Mouse (Mus musculus) limb, embryonic 14.5 days (tissue): ENCODE results near the gene Olfr612. TPM values are rescaled to one million over a fixed set of nuclear protein-coding genes. Genes with fewer than 3 reads are reported as not detected.
"Not testable (repeated sequence)": the region's sequence is repeated elsewhere in the genome, so short reads cannot be mapped to it uniquely, and the experiment has no call there.

Experiments used
- ATAC-seq: fragments of 200-750 bp; cut with Nextera tagmentation; 2 replicates; pipeline ENCODE4 v1.8.0; 2017; ENCODE audit warnings: low read depth, moderate number of reproducible peaks, moderate TSS enrichment; ENCODE audit not compliant: low FRiP score
- DNase-seq: peaks from one replicate; pipeline ENCODE4 v3.0.0-alpha.2; 2015; ENCODE audit warnings: low spot score
- H3K27ac ChIP-seq: fragments of 300-500 bp; sonication (generic); replicated peaks from 2 replicates; pipeline ENCODE4 v1.5.1; 2014; ENCODE audit warnings: low read depth, mild to moderate bottlenecking, low read length, moderate library complexity, mixed read lengths
- H3K27me3 ChIP-seq: fragments of 300-500 bp; sonication (generic); 2 replicates; pipeline ENCODE4 v1.6.1; 2014; ENCODE audit warnings: low read length, mixed read lengths; ENCODE audit not compliant: control insufficient read depth, insufficient read depth
- H3K36me3 ChIP-seq: fragments of 300-500 bp; sonication (generic); 2 replicates; pipeline ENCODE4 v1.6.1; 2014; ENCODE audit warnings: mild to moderate bottlenecking, low read length, moderate library complexity, mixed read lengths; ENCODE audit not compliant: control insufficient read depth, insufficient read depth
- H3K4me1 ChIP-seq: fragments of 300-500 bp; sonication (generic); 2 replicates; pipeline ENCODE4 v1.6.1; 2014; ENCODE audit warnings: antibody characterized with exemption, low read length, mixed read lengths; ENCODE audit not compliant: control insufficient read depth, insufficient read depth
- H3K4me2 ChIP-seq: fragments of 300-500 bp; sonication (generic); replicated peaks from 2 replicates; pipeline ENCODE4 v1.6.1; 2014; ENCODE audit warnings: low read depth, mild to moderate bottlenecking, low read length, moderate library complexity; ENCODE audit not compliant: severe bottlenecking
- H3K4me3 ChIP-seq: fragments of 300-500 bp; sonication (generic); replicated peaks from 2 replicates; pipeline ENCODE4 v1.5.1; 2014; ENCODE audit warnings: low read length
- H3K9ac ChIP-seq: fragments of 300-500 bp; sonication (generic); 2 replicates; pipeline ENCODE4 v1.6.1; 2014; ENCODE audit warnings: mild to moderate bottlenecking, low read depth, low read length, moderate library complexity; ENCODE audit not compliant: severe bottlenecking
- H3K9me3 ChIP-seq: fragments of 300-500 bp; sonication (generic); 2 replicates; pipeline ENCODE4 v1.6.1; 2016; ENCODE audit warnings: low read length; ENCODE audit not compliant: control insufficient read depth
- POLR2A ChIP-seq: fragments of 200-500 bp; IDR thresholded peaks from 2 replicates; pipeline ENCODE4 v1.8.0; 2012; ENCODE audit warnings: inconsistent platforms, mild to moderate bottlenecking, moderate library complexity, borderline replicate concordance; ENCODE audit not compliant: insufficient read depth, insufficient read length; ENCODE audit errors: extremely low read depth
- WGBS: fragments of 180-500 bp; shearing (Covaris S2); extraction: QIAGEN DNeasy Blood & Tissue Kit; methylation state at CpG from one replicate; pipeline ENCODE4 v1.1.7; 2014; 5-methylcytosine and 5-hydroxymethylcytosine counted together
- microRNA-seq: library from miRNA; unstranded; fragments of <30 nt; microRNA quantifications from one replicate; pipeline ENCODE4, GENCODE M21; 2016
- polyA plus RNA-seq, 2 experiments: library from polyadenylated mRNA; depleted of rRNA in 1 of 2; stranded (reverse) in 1 of 2; unstranded in 1 of 2; fragments of >200 nt; fragmentation: Nextera tagmentation in 1 of 2; extraction: Ambion mirVana in 1 of 2; gene quantifications; 2 replicates each; pipeline versions ENCODE4 v1.2.1 to v1.2.3; 2012 to 2014

Olfr612 gene
- polyA plus RNA-seq, 2 experiments: not detected

- H3K36me3 ChIP-seq: no peaks in the 10 kb centered on the region
- 78% methylated on average over 2 of the region's 2 CpGs for WGBS
- H3K9me3 ChIP-seq: no peaks in the 10 kb centered on the region
- H3K9ac ChIP-seq: no peak within 1 kb of the TSS
- no peaks in the 10 kb centered on the region for H3K27me3 ChIP-seq
- TF ChIP-seq POLR2A: no peak
- no peaks in the 10 kb centered on the region for H3K4me1 ChIP-seq
- ATAC-seq (no peak), DNase-seq (no peak)
- no peak within 1 kb of the TSS for H3K4me2 ChIP-seq
- no peak within 1 kb of the TSS for H3K27ac ChIP-seq
- H3K4me3 ChIP-seq: no peak within 1 kb of the TSS
These were observed 5.3 kb upstream of the Olfr612 start, which contains the start of gene Olfr613 for GRCm38 (mm10) chr7:103547774-103548173. Gene Olfr613, plus strand, starts transcription at chr7:103548074.

GRCm38 (mm10) chr7:103520746-103521145 lies 21.8 kb downstream of the Olfr612 start, which contains the start of gene Olfr611:
Gene Olfr611, minus strand, starts transcription at chr7:103520846.
- not testable (repeated sequence) for H3K4me3 ChIP-seq, H3K27ac ChIP-seq, H3K36me3 ChIP-seq, H3K4me1 ChIP-seq, H3K4me2 ChIP-seq, ATAC-seq, H3K9ac ChIP-seq, H3K9me3 ChIP-seq, DNase-seq, H3K27me3 ChIP-seq
- 74% methylated on average over 1 of the region's 1 CpGs for WGBS

DNA sequence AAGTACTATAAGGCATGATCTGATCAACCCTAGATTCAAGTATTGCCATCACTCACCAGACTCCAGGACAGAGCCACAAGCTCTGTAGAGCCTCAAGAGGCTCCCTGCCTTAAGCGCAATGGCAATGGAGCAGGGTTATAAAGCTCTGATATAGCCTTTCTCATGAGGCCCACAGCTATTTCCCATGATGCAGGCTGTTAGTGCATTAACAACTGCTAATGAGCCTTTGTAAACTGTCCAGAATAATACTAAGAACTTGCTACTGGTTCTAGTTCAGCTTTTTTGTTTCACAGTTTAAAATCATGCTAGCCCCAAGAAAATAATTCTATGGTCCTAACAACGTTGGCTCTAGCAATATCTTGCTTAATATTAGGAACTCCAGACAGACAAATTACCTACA lies 30.5 kb downstream of the Olfr612 start, which contains the start of gene Olfr610:
TSS of gene Olfr610 (minus strand) at position 101 of the 400 bp plus-strand sequence.
- TF ChIP-seq POLR2A: no peak
- DNase-seq: no peak
- Histone ChIP-seq H3K4me3 (no peak within 1 kb of the TSS), H3K4me2 (no peak within 1 kb of the TSS), H3K4me1 (no peaks in the 10 kb centered on the region), H3K9me3 (no peaks in the 10 kb centered on the region), H3K27ac (no peak within 1 kb of the TSS), H3K9ac (no peak within 1 kb of the TSS), H3K27me3 (no peaks in the 10 kb centered on the region), H3K36me3 (no peaks in the 10 kb centered on the region)
- no peak for ATAC-seq
- 79% methylated on average over 2 of the region's 2 CpGs for WGBS

GRCm38 (mm10) chr7:103497962-103498361 lies 44.6 kb downstream of the Olfr612 start, which contains the start of gene Olfr609:
Gene Olfr609, minus strand, starts transcription at chr7:103498062.
- Histone ChIP-seq H3K9ac (no peak within 1 kb of the TSS), H3K9me3 (no peaks in the 10 kb centered on the region), H3K4me2 (no peak within 1 kb of the TSS), H3K27me3 (no peaks in the 10 kb centered on the region), H3K36me3 (no peaks in the 10 kb centered on the region), H3K4me3 (no peak within 1 kb of the TSS), H3K4me1 (no peaks in the 10 kb centered on the region), H3K27ac (no peak within 1 kb of the TSS)
- no peak for TF ChIP-seq POLR2A
- DNase-seq (no peak), ATAC-seq (no peak)
- WGBS: 42% methylated on average over 1 of the region's 1 CpGs

Small RNA genes within 50 kb of the gene (microRNA-seq; reads per million reads assigned to microRNA genes)
- not detected for gene Gm26506

Other genes with a start within 250 kb of the Olfr612 start
Only the 30 nearest of the 33 such genes appear.
- gene Olfr597, start 226.4 kb downstream of the Olfr612 start, polyA plus RNA-seq (2012; rRNA removed): not detected in 2 replicates
- not detected in 2 replicates for gene Olfr597, start 226.4 kb downstream of the Olfr612 start, polyA plus RNA-seq (2014; fragmentation: Nextera tagmentation; extraction: Ambion mirVana)
- not detected in 2 replicates for gene Olfr598, start 219.1 kb downstream of the Olfr612 start, polyA plus RNA-seq (2012; rRNA removed)
- not detected in 2 replicates for gene Olfr598, start 219.1 kb downstream of the Olfr612 start, polyA plus RNA-seq (2014; fragmentation: Nextera tagmentation; extraction: Ambion mirVana)
- gene Olfr599, start 206.8 kb downstream of the Olfr612 start, polyA plus RNA-seq (2012; rRNA removed): not detected in 2 replicates
- not detected in 2 replicates for gene Olfr599, start 206.8 kb downstream of the Olfr612 start, polyA plus RNA-seq (2014; fragmentation: Nextera tagmentation; extraction: Ambion mirVana)
- gene Olfr600, start 193.0 kb downstream of the Olfr612 start, polyA plus RNA-seq (2012; rRNA removed): not detected in 2 replicates
- gene Olfr600, start 193.0 kb downstream of the Olfr612 start, polyA plus RNA-seq (2014; fragmentation: Nextera tagmentation; extraction: Ambion mirVana): not detected in 2 replicates
- gene Olfr601, start 180.1 kb downstream of the Olfr612 start, polyA plus RNA-seq (2012; rRNA removed): not detected in 2 replicates
- not detected in 2 replicates for gene Olfr601, start 180.1 kb downstream of the Olfr612 start, polyA plus RNA-seq (2014; fragmentation: Nextera tagmentation; extraction: Ambion mirVana)
- not detected in 2 replicates for gene Olfr603, start 156.5 kb downstream of the Olfr612 start, polyA plus RNA-seq (2012; rRNA removed)
- not detected in 2 replicates for gene Olfr603, start 156.5 kb downstream of the Olfr612 start, polyA plus RNA-seq (2014; fragmentation: Nextera tagmentation; extraction: Ambion mirVana)
- gene Usp17lc, start 127.6 kb downstream of the Olfr612 start, polyA plus RNA-seq (2012; rRNA removed): not detected in 2 replicates
- gene Usp17lc, start 127.6 kb downstream of the Olfr612 start, polyA plus RNA-seq (2014; fragmentation: Nextera tagmentation; extraction: Ambion mirVana): not detected in 2 replicates
- gene Olfr605, start 97.3 kb downstream of the Olfr612 start, polyA plus RNA-seq (2012; rRNA removed): not detected in 2 replicates
- not detected in 2 replicates for gene Olfr605, start 97.3 kb downstream of the Olfr612 start, polyA plus RNA-seq (2014; fragmentation: Nextera tagmentation; extraction: Ambion mirVana)
- gene Olfr606, start 93.7 kb downstream of the Olfr612 start, polyA plus RNA-seq (2012; rRNA removed): not detected in 2 replicates
- not detected in 2 replicates for gene Olfr606, start 93.7 kb downstream of the Olfr612 start, polyA plus RNA-seq (2014; fragmentation: Nextera tagmentation; extraction: Ambion mirVana)
- not detected in 2 replicates for gene Olfr607, start 78.6 kb downstream of the Olfr612 start, polyA plus RNA-seq (2012; rRNA removed)
- gene Olfr607, start 78.6 kb downstream of the Olfr612 start, polyA plus RNA-seq (2014; fragmentation: Nextera tagmentation; extraction: Ambion mirVana): not detected in 2 replicates
- gene Olfr608, start 72.8 kb downstream of the Olfr612 start, polyA plus RNA-seq (2012; rRNA removed): not detected in 2 replicates
- not detected in 2 replicates for gene Olfr608, start 72.8 kb downstream of the Olfr612 start, polyA plus RNA-seq (2014; fragmentation: Nextera tagmentation; extraction: Ambion mirVana)
- gene Olfr609, start 44.7 kb downstream of the Olfr612 start, polyA plus RNA-seq (2012; rRNA removed): not detected in 2 replicates
- gene Olfr609, start 44.7 kb downstream of the Olfr612 start, polyA plus RNA-seq (2014; fragmentation: Nextera tagmentation; extraction: Ambion mirVana): not detected in 2 replicates
- not detected in 2 replicates for gene Olfr610, start 30.6 kb downstream of the Olfr612 start, polyA plus RNA-seq (2012; rRNA removed)
- not detected in 2 replicates for gene Olfr610, start 30.6 kb downstream of the Olfr612 start, polyA plus RNA-seq (2014; fragmentation: Nextera tagmentation; extraction: Ambion mirVana)
- not detected in 2 replicates for gene Olfr611, start 21.9 kb downstream of the Olfr612 start, polyA plus RNA-seq (2012; rRNA removed)
- gene Olfr611, start 21.9 kb downstream of the Olfr612 start, polyA plus RNA-seq (2014; fragmentation: Nextera tagmentation; extraction: Ambion mirVana): not detected in 2 replicates
- not detected in 2 replicates for gene Olfr613, start 5.4 kb upstream of the Olfr612 start, polyA plus RNA-seq (2012; rRNA removed)
- not detected in 2 replicates for gene Olfr613, start 5.4 kb upstream of the Olfr612 start, polyA plus RNA-seq (2014; fragmentation: Nextera tagmentation; extraction: Ambion mirVana)
- gene Olfr615, start 13.4 kb upstream of the Olfr612 start, polyA plus RNA-seq (2012; rRNA removed): not detected in 2 replicates
- not detected in 2 replicates for gene Olfr615, start 13.4 kb upstream of the Olfr612 start, polyA plus RNA-seq (2014; fragmentation: Nextera tagmentation; extraction: Ambion mirVana)
- not detected in 2 replicates for gene Olfr616, start 26.4 kb upstream of the Olfr612 start, polyA plus RNA-seq (2012; rRNA removed)
- gene Olfr616, start 26.4 kb upstream of the Olfr612 start, polyA plus RNA-seq (2014; fragmentation: Nextera tagmentation; extraction: Ambion mirVana): not detected in 2 replicates
- gene Olfr617, start 30.3 kb upstream of the Olfr612 start, polyA plus RNA-seq (2012; rRNA removed): not detected in 2 replicates
- not detected in 2 replicates for gene Olfr617, start 30.3 kb upstream of the Olfr612 start, polyA plus RNA-seq (2014; fragmentation: Nextera tagmentation; extraction: Ambion mirVana)
- not detected in 2 replicates for gene Olfr618, start 47.4 kb upstream of the Olfr612 start, polyA plus RNA-seq (2012; rRNA removed)
- not detected in 2 replicates for gene Olfr618, start 47.4 kb upstream of the Olfr612 start, polyA plus RNA-seq (2014; fragmentation: Nextera tagmentation; extraction: Ambion mirVana)
- not detected in 2 replicates for gene Olfr619, start 57.9 kb upstream of the Olfr612 start, polyA plus RNA-seq (2012; rRNA removed)
- gene Olfr619, start 57.9 kb upstream of the Olfr612 start, polyA plus RNA-seq (2014; fragmentation: Nextera tagmentation; extraction: Ambion mirVana): not detected in 2 replicates
- gene Olfr620, start 69.8 kb upstream of the Olfr612 start, polyA plus RNA-seq (2012; rRNA removed): not detected in 2 replicates
- gene Olfr620, start 69.8 kb upstream of the Olfr612 start, polyA plus RNA-seq (2014; fragmentation: Nextera tagmentation; extraction: Ambion mirVana): not detected in 2 replicates
- not detected in 2 replicates for gene Olfr622, start 100.0 kb upstream of the Olfr612 start, polyA plus RNA-seq (2012; rRNA removed)
- gene Olfr622, start 100.0 kb upstream of the Olfr612 start, polyA plus RNA-seq (2014; fragmentation: Nextera tagmentation; extraction: Ambion mirVana): not detected in 2 replicates
- not detected in 2 replicates for gene Olfr623, start 121.0 kb upstream of the Olfr612 start, polyA plus RNA-seq (2012; rRNA removed)
- not detected in 2 replicates for gene Olfr623, start 121.0 kb upstream of the Olfr612 start, polyA plus RNA-seq (2014; fragmentation: Nextera tagmentation; extraction: Ambion mirVana)
- 0.03 TPM in 1 of 2 replicates, not detected in the other for gene Olfr624, start 128.5 kb upstream of the Olfr612 start, polyA plus RNA-seq (2012; rRNA removed)
- 0.06 and 0.07 TPM in 2 replicates for gene Olfr624, start 128.5 kb upstream of the Olfr612 start, polyA plus RNA-seq (2014; fragmentation: Nextera tagmentation; extraction: Ambion mirVana)
- not detected in 2 replicates for gene Olfr625-ps1, start 140.0 kb upstream of the Olfr612 start, polyA plus RNA-seq (2012; rRNA removed)
- gene Olfr625-ps1, start 140.0 kb upstream of the Olfr612 start, polyA plus RNA-seq (2014; fragmentation: Nextera tagmentation; extraction: Ambion mirVana): not detected in 2 replicates
- gene Olfr243, start 172.0 kb upstream of the Olfr612 start, polyA plus RNA-seq (2012; rRNA removed): not detected in 2 replicates
- not detected in 2 replicates for gene Olfr243, start 172.0 kb upstream of the Olfr612 start, polyA plus RNA-seq (2014; fragmentation: Nextera tagmentation; extraction: Ambion mirVana)
- gene Olfr628, start 187.7 kb upstream of the Olfr612 start, polyA plus RNA-seq (2012; rRNA removed): not detected in 2 replicates
- not detected in 2 replicates for gene Olfr628, start 187.7 kb upstream of the Olfr612 start, polyA plus RNA-seq (2014; fragmentation: Nextera tagmentation; extraction: Ambion mirVana)
- not detected in 2 replicates for gene Olfr629, start 202.2 kb upstream of the Olfr612 start, polyA plus RNA-seq (2012; rRNA removed)
- not detected in 2 replicates for gene Olfr629, start 202.2 kb upstream of the Olfr612 start, polyA plus RNA-seq (2014; fragmentation: Nextera tagmentation; extraction: Ambion mirVana)
- gene Olfr630, start 214.6 kb upstream of the Olfr612 start, polyA plus RNA-seq (2012; rRNA removed): not detected in 2 replicates
- gene Olfr630, start 214.6 kb upstream of the Olfr612 start, polyA plus RNA-seq (2014; fragmentation: Nextera tagmentation; extraction: Ambion mirVana): not detected in 2 replicates
- gene Olfr69, start 228.9 kb upstream of the Olfr612 start, polyA plus RNA-seq (2012; rRNA removed): not detected in 2 replicates
- not detected in 2 replicates for gene Olfr69, start 228.9 kb upstream of the Olfr612 start, polyA plus RNA-seq (2014; fragmentation: Nextera tagmentation; extraction: Ambion mirVana)